Mouse (Mus musculus) thymus, adult 2 months (tissue): ENCODE measurements at regions not wholly inside any gene's neighbourhood (a gene's known extent, or its start where the extent isn't known, plus 50 kb on each side); places are given as distances from the start of the nearest gene placed in this dataset.

Experiments
- CTCF ChIP-seq: fragments of 200-500 bp; IDR thresholded peaks from 2 replicates; pipeline ENCODE4 v1.5.1; 2012; ENCODE audit warnings: mild to moderate bottlenecking, control low read depth, low read length, moderate library complexity, borderline replicate concordance; ENCODE audit not compliant: control insufficient read depth, poor library complexity, insufficient read depth; ENCODE audit errors: extremely low read depth
- POLR2A ChIP-seq: fragments of 200-500 bp; IDR thresholded peaks from 2 replicates; pipeline ENCODE4 v1.6.1; 2012; ENCODE audit warnings: mild to moderate bottlenecking, low read length, control low read depth, moderate library complexity; ENCODE audit not compliant: control insufficient read depth, poor library complexity, insufficient read depth; ENCODE audit errors: extremely low read depth

GRCm38 (mm10) chr14:36819826-36820225 lies 148.8 kb downstream of the Ccser2 start:
- no peak for TF ChIP-seq CTCF
- TF ChIP-seq POLR2A: no peak
